Mouse (Mus musculus) left cerebral cortex, postnatal 4 days (tissue): ENCODE measurements at regions not wholly inside any gene's neighbourhood (a gene's known extent, or its start where the extent isn't known, plus 50 kb on each side); places are given as distances from the start of the nearest gene placed in this dataset.
A peak's percentile ranks its signal among the peaks of the same experiment; 100 is the strongest.

Experiments used
- DNase-seq: peaks from one replicate; pipeline ENCODE4 v3.0.0-alpha.2; 2022
- intact Hi-C: fragments of 180-260 bp; cut with DNase I; formaldehyde crosslinking; loops from one replicate; pipeline ENCODE4 v1.15.1; 2025

DNA sequence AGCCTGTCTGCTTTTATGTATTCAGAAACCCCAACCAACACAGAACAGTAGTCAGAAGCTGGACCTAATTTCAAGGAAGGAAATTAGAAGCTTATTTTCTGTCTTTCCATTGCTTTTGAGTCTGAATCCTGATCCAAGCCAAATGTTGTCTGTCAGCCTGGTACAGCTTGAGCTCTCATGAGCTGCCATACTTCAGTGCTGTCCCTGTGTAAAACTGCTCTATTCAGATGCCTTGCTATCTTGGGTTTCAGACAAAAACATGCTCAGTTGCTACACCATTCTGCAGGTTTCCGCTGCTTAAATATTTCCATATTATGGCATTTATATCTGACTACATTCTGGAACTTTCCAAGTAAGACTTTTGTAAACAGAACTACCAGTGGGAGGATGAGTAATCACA is 1403.2 kb downstream of the Epha7 start:
- no peak for DNase-seq
- intact Hi-C loops = no loop called here

DNA sequence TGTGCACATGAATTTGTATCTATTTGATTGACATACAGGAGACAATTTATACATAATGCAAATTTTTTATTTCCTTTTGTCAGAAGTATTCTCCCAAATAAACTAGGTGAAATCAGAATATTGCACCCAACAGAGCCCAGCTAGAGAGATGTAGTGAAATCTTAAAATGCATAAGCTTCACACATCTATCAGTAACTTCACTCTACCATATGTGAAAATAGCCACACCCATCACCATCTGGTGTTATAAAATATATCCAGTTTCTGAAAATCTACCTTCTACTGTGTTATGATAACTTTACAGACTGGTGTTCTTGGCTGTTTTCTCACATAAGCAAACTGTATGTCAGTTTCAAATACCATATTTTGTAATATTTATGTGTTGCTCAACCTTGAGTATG is 1414.2 kb downstream of the Epha7 start:
- no peak for DNase-seq
- intact Hi-C loops = no loop called here

DNA sequence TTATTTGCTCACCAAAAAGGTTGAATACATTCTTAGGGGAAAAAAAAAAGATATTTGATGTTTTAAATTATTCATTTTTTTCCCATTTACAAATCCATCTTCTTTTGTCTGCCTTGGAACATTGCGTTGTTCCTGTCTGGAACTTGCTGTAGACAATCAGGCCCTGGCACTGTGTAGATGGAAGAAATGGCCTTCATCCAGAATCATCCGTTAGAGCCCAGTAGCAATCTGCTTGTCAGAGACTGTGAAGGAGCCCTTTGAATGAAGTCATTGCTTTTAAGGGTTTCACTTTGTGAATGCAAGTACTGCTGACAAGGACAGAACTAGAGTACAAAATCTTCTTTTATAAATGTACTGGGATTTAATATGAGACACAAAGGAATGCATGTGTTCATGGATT is 1449.2 kb downstream of the Epha7 start:
- intact Hi-C loops = no loop called here
- DNase-seq = peak; percentile 23

DNA sequence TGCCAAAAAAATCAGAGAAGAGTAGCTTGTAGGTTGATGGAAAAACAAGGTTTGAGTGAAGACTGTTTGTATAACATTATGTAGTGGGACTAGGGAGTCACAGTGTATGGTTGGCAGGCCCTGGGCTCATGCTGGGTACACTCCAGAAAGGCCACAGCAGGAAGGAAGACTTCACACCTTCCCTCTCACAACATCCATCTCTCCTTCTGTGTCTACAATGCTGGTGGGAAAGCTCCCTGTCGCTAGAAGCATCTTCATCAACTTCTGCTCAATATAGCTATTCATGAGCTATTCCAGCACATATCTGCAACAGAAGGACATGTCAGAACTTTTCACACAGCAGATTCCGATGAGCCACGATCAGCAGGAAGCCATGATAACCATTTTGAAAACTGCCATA is 1455.1 kb downstream of the Epha7 start:
- intact Hi-C loops = no loop called here
- DNase-seq = peak; percentile 16

DNA sequence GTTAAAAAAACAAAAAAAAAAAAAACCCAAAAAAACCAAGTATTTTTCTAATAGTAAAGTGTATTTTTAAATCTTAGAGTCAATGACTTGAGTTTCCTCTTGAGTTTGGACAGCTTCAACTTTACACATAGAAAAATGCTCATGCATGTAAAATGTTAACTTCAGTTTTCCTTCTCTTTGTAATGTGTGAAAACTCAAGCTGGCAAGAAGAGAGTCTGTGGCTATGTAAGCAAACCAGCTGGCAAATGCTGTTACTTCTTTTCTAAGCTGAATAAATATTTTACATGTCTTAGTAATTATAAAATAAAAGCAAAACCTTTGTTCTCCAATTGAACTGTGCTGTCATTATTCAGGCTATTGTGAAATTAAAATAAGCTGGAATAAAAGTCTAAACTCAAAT is 1457.1 kb downstream of the Epha7 start:
- intact Hi-C loops = no loop called here
- DNase-seq = no peak

DNA sequence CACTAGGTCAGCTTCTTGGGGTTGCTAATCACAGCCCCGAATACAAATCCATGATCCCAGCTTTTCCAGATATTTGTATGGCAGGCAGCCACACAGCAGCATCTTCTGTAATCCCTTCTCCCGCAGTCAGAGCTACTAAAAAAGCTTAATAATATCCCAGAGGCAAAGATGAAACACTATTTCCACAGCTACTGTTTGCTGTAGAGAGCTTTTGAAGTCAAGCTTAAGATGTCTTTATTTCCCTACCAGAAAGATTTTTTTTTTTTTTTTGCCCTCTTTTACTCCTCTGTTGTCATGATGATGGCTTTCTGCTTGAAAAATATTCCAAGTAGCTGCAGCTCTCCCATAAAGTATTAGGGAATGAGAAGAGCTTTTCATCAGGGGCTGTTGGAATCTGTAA is 1499.5 kb downstream of the Epha7 start:
- DNase-seq = no peak
- intact Hi-C loops = no loop called here

DNA sequence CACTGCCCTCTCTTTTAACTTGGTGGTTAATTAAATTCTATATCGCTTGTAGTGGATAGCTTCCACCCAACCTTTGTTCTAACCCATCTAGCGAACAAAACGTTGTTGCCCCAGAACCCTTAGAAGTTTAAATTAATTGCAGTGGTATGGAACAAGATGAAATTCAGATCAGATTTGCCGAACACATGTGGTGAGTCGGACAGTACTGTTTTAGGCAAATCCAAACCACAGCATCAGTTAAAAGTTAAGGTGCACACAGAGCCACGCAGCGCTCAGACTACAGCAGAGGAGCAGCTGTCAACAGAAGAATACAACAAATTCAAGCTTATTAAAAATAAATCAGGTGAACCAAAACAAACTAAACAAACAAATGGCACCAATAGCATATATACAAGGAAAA is 1500.0 kb downstream of the Epha7 start:
- intact Hi-C loops = no loop called here
- no peak for DNase-seq

DNA sequence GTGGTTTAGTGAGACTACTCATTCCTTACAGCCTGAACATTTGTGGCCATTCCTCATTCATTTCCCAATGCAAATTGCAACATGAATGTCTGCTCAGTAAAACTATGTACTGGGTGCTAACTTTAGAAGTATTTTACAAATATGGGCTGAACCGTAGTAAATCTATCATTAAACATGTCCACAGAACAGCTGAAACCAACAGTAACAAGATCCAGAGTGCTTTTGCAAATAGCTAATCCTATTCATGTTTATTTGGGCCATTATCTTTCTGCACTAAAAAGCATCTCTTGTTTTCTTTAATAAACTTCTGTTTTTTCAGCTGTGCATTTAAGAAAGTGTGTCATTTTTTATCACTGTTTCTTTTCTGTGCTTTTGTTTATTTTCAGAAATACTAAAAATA is 1502.4 kb downstream of the Epha7 start:
- intact Hi-C loops = no loop called here
- DNase-seq = no peak

DNA sequence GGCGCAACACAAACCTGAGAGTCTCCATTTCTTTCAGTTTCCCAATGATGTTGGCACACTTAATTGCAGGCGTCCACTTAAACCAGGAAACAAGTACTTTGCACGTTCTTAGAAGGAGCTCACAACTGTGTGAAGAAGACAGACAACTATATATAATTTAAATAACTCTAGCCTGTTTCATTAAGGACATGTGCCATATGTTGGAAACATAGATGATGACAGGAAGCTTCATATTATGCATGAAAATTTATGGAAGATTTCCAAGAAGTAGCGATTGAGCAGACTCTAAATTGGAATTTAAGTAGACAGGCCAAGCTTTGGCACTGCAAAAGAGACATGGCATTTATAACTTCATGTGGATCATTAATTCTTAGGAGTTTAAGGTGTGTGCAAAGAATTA is 1504.1 kb downstream of the Epha7 start:
- intact Hi-C loops = no loop called here

DNA sequence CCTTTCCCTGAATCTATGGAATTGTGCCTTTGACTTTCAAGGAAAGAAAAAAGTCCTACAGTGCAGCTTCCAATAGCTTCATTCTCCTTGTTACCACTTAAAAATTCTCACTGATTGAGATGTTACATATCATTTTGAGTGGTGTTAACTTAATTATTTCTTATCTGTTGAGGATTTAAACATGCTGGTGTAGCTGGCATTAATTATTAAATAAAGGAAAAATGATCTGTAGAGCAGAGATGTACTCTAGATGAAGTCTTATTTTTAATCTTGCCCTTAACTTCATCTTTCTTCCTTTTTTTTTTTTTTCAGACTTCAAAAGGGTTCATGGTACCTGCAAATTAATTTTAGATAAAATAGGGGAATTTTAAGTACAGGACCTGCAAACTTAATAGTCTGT is 1507.1 kb downstream of the Epha7 start:
- no peak for DNase-seq
- intact Hi-C loops = no loop called here

More for the DNA sequence above, 1504.1 kb downstream of the Epha7 start:
- no peak for DNase-seq

DNA sequence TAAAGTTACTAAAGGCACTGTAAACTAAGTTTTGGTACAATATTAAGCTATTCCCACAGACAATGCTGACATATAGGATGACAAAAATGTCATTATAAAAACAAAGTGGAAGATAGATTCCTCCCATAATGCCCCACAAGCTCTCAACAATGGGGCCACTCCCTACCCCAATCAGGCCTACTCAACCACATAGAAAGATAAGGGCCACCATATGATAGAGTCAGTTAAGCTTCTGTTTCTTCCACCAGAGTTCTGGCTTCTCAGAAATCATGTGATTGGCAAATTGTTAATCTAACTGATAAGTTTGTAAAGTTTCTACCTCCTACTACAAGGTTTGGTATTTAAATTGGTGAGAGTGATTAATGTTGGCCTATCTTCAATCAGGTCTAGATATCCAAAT is 1534.6 kb downstream of the Epha7 start:
- DNase-seq = no peak

More for the DNA sequence above, 1534.6 kb downstream of the Epha7 start:
- intact Hi-C loops = no loop called here
